Mouse (Mus musculus) CH12.LX (cell line): ENCODE results near the gene Celf2. TPM values are rescaled to one million over a fixed set of nuclear protein-coding genes. Genes with fewer than 3 reads are reported as not detected.

Experiments used
- DNase-seq: peaks from one replicate; pipeline ENCODE4 v3.0.0-alpha.2; 2013; ENCODE audit errors: extremely low read depth
- H3K27ac ChIP-seq: 2 replicates; pipeline ENCODE4 v1.5.1; 2012; ENCODE audit warnings: low read depth, mild to moderate bottlenecking, control low read depth, moderate library complexity; ENCODE audit not compliant: insufficient read depth
- H3K27me3 ChIP-seq: replicated peaks from 2 replicates; pipeline ENCODE3; 2012; ENCODE audit warnings: inconsistent platforms
- H3K36me3 ChIP-seq, 2 experiments: replicated peaks in 1 of 2; 2 replicates each; pipeline versions ENCODE3 to v1.6.1; 2012; ENCODE audit warnings: inconsistent platforms in 1 of 2, low read length in 1 of 2, mild to moderate bottlenecking in 1 of 2, mixed read lengths in 1 of 2, moderate library complexity in 1 of 2; ENCODE audit not compliant: control insufficient read depth in 1 of 2, insufficient read depth in 1 of 2
- H3K4me1 ChIP-seq, 2 experiments: 2 replicates each; pipeline ENCODE4 v1.6.1; 2012; ENCODE audit warnings: inconsistent platforms in 1 of 2, moderate library complexity in 1 of 2; ENCODE audit not compliant: insufficient read depth in 2 of 2, control insufficient read depth in 1 of 2
- H3K4me2 ChIP-seq: 2 replicates; pipeline ENCODE4 v1.6.1; 2012; ENCODE audit warnings: low read depth, mild to moderate bottlenecking, control low read depth; ENCODE audit not compliant: poor library complexity, insufficient read depth, severe bottlenecking
- H3K4me3 ChIP-seq, 3 experiments: fragments of 150-350 bp in 1 of 3; sonication (generic) in 1 of 3; replicated peaks in 1 of 3; 2 replicates each; pipeline versions ENCODE3 to v1.5.1; 2011 to 2012; ENCODE audit warnings: low read depth in 2 of 3, low read length in 2 of 3, mild to moderate bottlenecking in 2 of 3, moderate library complexity in 2 of 3, control low read depth in 1 of 3, improper control_type of control experiment in 1 of 3, inconsistent platforms in 1 of 3, mixed read lengths in 1 of 3; ENCODE audit not compliant: poor library complexity in 1 of 3
- H3K79me2 ChIP-seq: replicated peaks from 2 replicates; pipeline ENCODE4 v1.6.1; 2012; ENCODE audit warnings: mild to moderate bottlenecking, moderate library complexity; ENCODE audit not compliant: control insufficient read depth, poor library complexity, insufficient read depth, severe bottlenecking; ENCODE audit errors: extremely low read depth
- H3K9ac ChIP-seq: 2 replicates; pipeline ENCODE4 v1.6.1; 2012; ENCODE audit warnings: low read depth, mild to moderate bottlenecking, control low read depth, moderate library complexity; ENCODE audit not compliant: insufficient read depth
- H3K9me3 ChIP-seq: replicated peaks from 2 replicates; pipeline ENCODE3; 2012; ENCODE audit warnings: low read length, inconsistent platforms, mixed read lengths
- BHLHE40 ChIP-seq: IDR thresholded peaks from 2 replicates; pipeline ENCODE4 v1.6.1; 2011; ENCODE audit warnings: mild to moderate bottlenecking, low read depth, low read length, improper control_type of control experiment
- CHD2 ChIP-seq: IDR thresholded peaks from 2 replicates; pipeline ENCODE4 v1.6.1; 2011; ENCODE audit warnings: low read length, improper control_type of control experiment
- E2F4 ChIP-seq: IDR thresholded peaks from 2 replicates; pipeline ENCODE4 v1.6.1; 2011; ENCODE audit warnings: low read depth, low read length, improper control_type of control experiment; ENCODE audit not compliant: insufficient replicate concordance
- EP300 ChIP-seq: IDR thresholded peaks from 2 replicates; pipeline ENCODE4 v1.6.1; 2011; ENCODE audit warnings: low read length, improper control_type of control experiment
- ETS1 ChIP-seq: conservative IDR thresholded peaks from 2 replicates; pipeline ENCODE4 v1.6.1; 2012; ENCODE audit warnings: low read depth, mild to moderate bottlenecking, inconsistent platforms, low read length, improper control_type of control experiment, moderate library complexity
- GABPA ChIP-seq: IDR thresholded peaks from 2 replicates; pipeline ENCODE4 v1.6.1; 2012; ENCODE audit warnings: low read depth, low read length, improper control_type of control experiment, inconsistent platforms; ENCODE audit not compliant: insufficient replicate concordance
- HCFC1 ChIP-seq: IDR thresholded peaks from 2 replicates; pipeline ENCODE4 v1.6.1; 2012; ENCODE audit warnings: low read depth, mild to moderate bottlenecking, inconsistent platforms, low read length, improper control_type of control experiment
- IRF4 ChIP-seq: IDR thresholded peaks from 2 replicates; pipeline ENCODE4 v1.6.1; 2014; ENCODE audit warnings: low read depth, mild to moderate bottlenecking, inconsistent platforms, low read length, improper control_type of control experiment
- JUN ChIP-seq: IDR thresholded peaks from 2 replicates; pipeline ENCODE4 v1.6.1; 2011; ENCODE audit warnings: low read depth, mild to moderate bottlenecking, low read length, improper control_type of control experiment, moderate library complexity; ENCODE audit not compliant: insufficient read depth
- KAT2A ChIP-seq: IDR thresholded peaks from 2 replicates; pipeline ENCODE4 v1.6.1; 2012; ENCODE audit warnings: low read length, improper control_type of control experiment, inconsistent platforms; ENCODE audit not compliant: insufficient replicate concordance
- MXI1 ChIP-seq: IDR thresholded peaks from 2 replicates; pipeline ENCODE4 v1.6.1; 2011; ENCODE audit warnings: mild to moderate bottlenecking, low read depth, low read length, improper control_type of control experiment
- PAX5 ChIP-seq: IDR thresholded peaks from 2 replicates; pipeline ENCODE4 v1.6.1; 2012; ENCODE audit warnings: low read length, inconsistent platforms, mixed read lengths
- POLR2A ChIP-seq: IDR thresholded peaks from 2 replicates; pipeline ENCODE4 v1.6.1; 2011; ENCODE audit warnings: low read depth, mild to moderate bottlenecking, improper control_type of control experiment, low read length
- RAD21 ChIP-seq: IDR thresholded peaks from 2 replicates; pipeline ENCODE4 v1.6.1; 2011; ENCODE audit warnings: low read depth, mild to moderate bottlenecking, low read length, improper control_type of control experiment, moderate library complexity
- RCOR1 ChIP-seq: conservative IDR thresholded peaks from 2 replicates; pipeline ENCODE4 v1.6.1; 2012; ENCODE audit warnings: low read depth, mild to moderate bottlenecking, inconsistent platforms, low read length, improper control_type of control experiment
- SIN3A ChIP-seq: IDR thresholded peaks from 2 replicates; pipeline ENCODE4 v1.6.1; 2012; ENCODE audit warnings: low read length, improper control_type of control experiment, inconsistent platforms
- SMC3 ChIP-seq: IDR thresholded peaks from 2 replicates; pipeline ENCODE4 v1.6.1; 2011; ENCODE audit warnings: low read depth, low read length, improper control_type of control experiment
- ZC3H11A ChIP-seq: IDR thresholded peaks from 2 replicates; pipeline ENCODE4 v1.6.1; 2012; ENCODE audit warnings: low read depth, mild to moderate bottlenecking, inconsistent platforms, low read length, improper control_type of control experiment
- ZKSCAN1 ChIP-seq: IDR thresholded peaks from 2 replicates; pipeline ENCODE4 v1.6.1; 2012; ENCODE audit warnings: low read depth, inconsistent platforms, low read length, improper control_type of control experiment, borderline replicate concordance
- dilution Hi-C: fragments of 300-500 bp; cut with MboI; formaldehyde crosslinking; loops from 2 replicates; pipeline ENCODE4 v1.14.3; 2020; ENCODE audit warnings: low sequenced_read_pairs; ENCODE audit not compliant: extremely low pct_unique_long_range_greater_than_20kb, extremely low pct_ligation_motif_present
- in situ Hi-C: fragments of 300-500 bp; cut with MboI; formaldehyde crosslinking; loops from 3 replicates; pipeline ENCODE4 v1.14.3; 2019; ENCODE audit warnings: low sequenced_read_pairs, low pct_ligation_motif_present, low pct_unique_long_range_greater_than_20kb, mixed read lengths
- polyA plus RNA-seq: library from polyadenylated mRNA; unstranded; fragments of >175 nt; gene quantifications from 2 replicates; pipeline ENCODE4 v1.2.1, GENCODE M21; 2012; ENCODE audit warnings: low read depth; ENCODE audit not compliant: insufficient read length
- total RNA-seq, 2 experiments: library from RNA; depleted of rRNA; stranded (reverse); fragments of 300-350 nt in 1 of 2; fragments of >200 nt in 1 of 2; gene quantifications; 2 replicates each; pipeline ENCODE4 v1.2.3; 2012 to 2014

Gene Celf2
- total and polyA plus RNA-seq, 3 experiments = 51.0 to 143 (median 103) TPM

- dilution Hi-C loops (no loop called here), in situ Hi-C loops (no loop called here)
- Histone ChIP-seq H3K9ac (no peak overlapping the region), H3K79me2 (no peaks in the 10 kb centered on the region), H3K4me2 (no peak overlapping the region), H3K27ac (no peak overlapping the region), H3K9me3 (peaks cover 4% of the 10 kb centered on the region), H3K4me3 (no peak overlapping the region), H3K36me3 (no peaks in the 10 kb centered on the region), H3K27me3 (no peaks in the 10 kb centered on the region), H3K4me1 (no peaks in the 10 kb centered on the region)
- DNase-seq = no peak
- TF ChIP-seq EP300 = no peak
- TF ChIP-seq BHLHE40 = no peak
- TF ChIP-seq ZC3H11A = no peak
- TF ChIP-seq SMC3 = no peak
- TF ChIP-seq ETS1 = no peak
- TF ChIP-seq E2F4 = no peak
- TF ChIP-seq IRF4 = no peak
- TF ChIP-seq ZKSCAN1 = no peak
- TF ChIP-seq PAX5 = no peak
- no peak for TF ChIP-seq SIN3A
- no peak for TF ChIP-seq HCFC1
- TF ChIP-seq JUN = no peak
- TF ChIP-seq CHD2 = no peak
- TF ChIP-seq POLR2A = no peak
- TF ChIP-seq RAD21 = no peak
- no peak for TF ChIP-seq KAT2A
- no peak for TF ChIP-seq MXI1
- TF ChIP-seq GABPA = no peak
Measured at GRCm38 (mm10) chr2:7022184-7022583, 487.2 kb downstream of the Celf2 start.

- no peaks in the 10 kb centered on the region for H3K79me2 ChIP-seq
- no peaks in the 10 kb centered on the region for H3K27me3 ChIP-seq
- H3K27ac ChIP-seq = no peak overlapping the region
- no peak overlapping the region for H3K4me2 ChIP-seq
- no peak for TF ChIP-seq RCOR1
- in situ Hi-C loops (no loop called here), dilution Hi-C loops (no loop called here)
- no peaks in the 10 kb centered on the region for H3K36me3 ChIP-seq
- no peak for DNase-seq
- H3K4me1 ChIP-seq = peaks cover 0 to 10% of the 10 kb centered on the region in 2 experiments; a peak in 2 of 4 replicates
- H3K9me3 ChIP-seq = no peaks in the 10 kb centered on the region
- H3K4me3 ChIP-seq = no peak overlapping the region
- H3K9ac ChIP-seq = no peak overlapping the region
Measured at GRCm38 (mm10) chr2:7017384-7018113, 491.8 kb downstream of the Celf2 start.
